Mouse (Mus musculus) hindlimb bud, embryonic 11.5 days (tissue): ENCODE measurements around the gene Abcb8.

ENCODE experiments used
- DNase-seq: peaks from one replicate; pipeline ENCODE4 v3.0.0-alpha.2; 2012; ENCODE audit warnings: low read depth, low spot score; ENCODE audit errors: extremely low spot score

Abcb8 gene

DNA sequence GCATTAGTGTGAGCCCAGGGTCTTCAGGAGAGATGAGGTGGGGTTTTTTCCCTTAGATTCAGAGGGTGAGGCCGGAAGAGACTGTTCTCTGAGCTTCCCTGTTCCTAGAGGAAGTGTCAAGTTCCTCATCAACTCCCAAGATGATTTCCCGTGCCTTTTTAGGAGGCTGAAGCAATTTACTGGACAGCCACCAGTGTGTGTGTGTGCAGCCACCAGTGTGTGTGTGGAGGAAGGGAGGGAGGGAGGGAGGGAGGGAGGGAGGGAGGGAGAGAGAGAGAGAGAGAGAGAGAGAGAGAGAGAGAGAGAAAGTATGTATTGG, 60.5 kb downstream of the Abcb8 start:
- DNase-seq: no peak

DNA sequence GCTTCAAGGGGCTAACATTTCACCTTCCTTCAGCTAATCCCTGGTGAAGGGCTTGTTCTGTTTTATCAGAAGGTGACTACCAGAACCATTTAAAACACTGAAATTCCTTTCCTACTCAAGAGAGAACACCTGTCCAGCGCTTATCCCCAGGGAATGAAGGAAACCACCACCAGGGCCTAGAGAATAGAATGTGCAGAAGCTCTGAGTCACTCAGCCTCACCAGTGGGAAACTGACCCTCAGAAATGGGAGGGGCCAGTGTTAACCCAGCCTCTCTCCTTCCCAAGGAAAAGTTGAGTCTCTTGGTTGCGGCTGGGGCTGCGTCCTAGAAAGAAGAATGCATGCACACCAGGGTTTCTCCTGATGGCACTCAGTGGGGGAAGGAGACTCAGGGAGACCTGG, 61.6 kb downstream of the Abcb8 start:
- DNase-seq: no peak

DNA sequence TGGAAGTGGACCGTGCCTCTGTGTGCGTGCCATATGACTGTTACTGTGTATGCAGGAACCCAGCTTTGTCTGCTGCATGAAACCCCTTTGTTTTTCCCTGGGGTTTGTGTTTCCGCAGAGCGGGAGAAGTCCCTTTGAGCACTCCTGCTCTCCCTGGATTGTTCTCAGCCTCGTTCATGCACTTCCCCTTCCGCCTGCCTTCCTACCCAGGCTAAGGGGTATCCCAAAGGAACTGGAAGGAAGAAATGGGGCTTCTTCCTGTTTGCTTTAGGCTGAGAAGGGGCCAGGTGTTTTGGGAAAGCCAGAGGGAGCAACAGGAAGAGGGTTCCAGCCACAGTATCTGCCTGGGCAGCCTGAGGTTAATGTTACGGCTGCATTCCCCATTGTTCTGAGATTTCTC, 62.1 kb downstream of the Abcb8 start:
- DNase-seq: no peak
